Mouse (Mus musculus) liver, adult 2 months (tissue): ENCODE measurements around the gene AW822073.

Experiments
- CTCF ChIP-seq: fragments of 200-500 bp; IDR thresholded peaks from 2 replicates; pipeline ENCODE4 v1.5.1; 2011; ENCODE audit warnings: low read depth, low read length, control low read depth
- POLR2A ChIP-seq: fragments of 200-500 bp; IDR thresholded peaks from 2 replicates; pipeline ENCODE4 v1.6.1; 2011; ENCODE audit warnings: low read length, control low read depth; ENCODE audit not compliant: insufficient read depth; ENCODE audit errors: extremely low read depth

DNA sequence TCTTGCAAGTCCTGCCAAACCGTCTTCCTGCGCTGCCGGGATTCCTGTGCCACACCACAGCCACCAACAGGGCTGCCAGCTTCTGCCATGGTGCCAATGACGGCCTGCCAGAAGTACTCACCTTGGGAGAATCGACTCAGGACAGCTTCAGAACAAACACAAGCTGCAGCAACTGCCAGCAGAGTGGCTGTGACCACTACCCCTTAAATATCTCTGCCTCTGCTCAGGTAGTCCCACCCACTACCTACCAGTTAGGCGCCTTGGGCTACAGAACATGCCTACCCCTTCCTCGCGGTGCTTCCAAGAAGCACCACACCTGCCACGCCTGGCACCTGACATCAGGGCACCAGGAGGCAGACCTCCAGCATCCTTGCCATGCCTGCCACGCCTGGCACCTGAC is 11.9 kb upstream of the AW822073 start, which contains the start of gene Gm4981:
- TF ChIP-seq CTCF (no peak), POLR2A (no peak)
